In the genomic region with DNA sequence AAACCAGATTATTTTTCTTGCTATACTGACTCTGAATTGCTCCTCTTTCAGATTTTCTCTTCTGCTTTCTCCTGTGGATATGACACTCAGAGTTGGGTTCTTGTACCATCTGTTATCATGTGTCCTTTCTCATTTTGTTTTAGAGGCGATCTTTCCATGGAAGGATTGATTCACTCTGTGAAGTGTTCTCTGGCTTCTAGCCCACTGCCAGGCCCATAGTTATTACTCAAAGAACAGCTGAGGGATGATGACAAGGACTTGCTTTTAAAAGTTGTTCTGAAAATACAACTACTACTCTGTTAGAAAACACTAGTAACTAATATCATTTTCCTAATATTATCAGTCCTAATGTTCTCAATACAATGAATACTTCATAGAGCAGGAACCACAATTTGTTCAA, we compare ENCODE assay signal across 19 mouse cellular contexts.
"Had no signal": no experiment of that assay in that cellular context is flagged by ENCODE, and none has a peak within 500 bp of the region (broad histone marks: within the 10 kb centered on the region; RNA-seq: fewer than 3 reads in every experiment).

No protein-coding gene starts in this region.

- H3K36me3 ChIP-seq: limb, embryonic 15.5 days; liver, embryonic 13.5 days; lung, embryonic 15.5 days; midbrain, embryonic 15.5 days; neural tube, embryonic 12.5 days had no signal

- ATAC-seq: liver, postnatal 0 days; midbrain, embryonic 15.5 days had no signal

- H3K4me1 ChIP-seq: liver, embryonic 13.5 days; lung, embryonic 15.5 days; megakaryocyte, embryonic 14.5 days; midbrain, embryonic 15.5 days; neural tube, embryonic 12.5 days had no signal

- H3K27me3 ChIP-seq: limb, embryonic 15.5 days; liver, embryonic 13.5 days; lung, embryonic 15.5 days; megakaryocyte, embryonic 14.5 days; midbrain, embryonic 15.5 days; neural tube, embryonic 12.5 days had no signal

- H3K9ac ChIP-seq: limb, embryonic 15.5 days; liver, embryonic 13.5 days; liver, postnatal 0 days; lung, embryonic 15.5 days; midbrain, embryonic 15.5 days; neural tube, embryonic 12.5 days had no signal

- H3K4me3 ChIP-seq: layer of hippocampus, adult 2 months; left cerebral cortex, adult 2 months; limb, embryonic 15.5 days; liver, embryonic 13.5 days; lung, embryonic 15.5 days; megakaryocyte, embryonic 14.5 days; midbrain, embryonic 15.5 days; neural tube, embryonic 12.5 days had no signal

- H3K27ac ChIP-seq: layer of hippocampus, adult 2 months; left cerebral cortex, adult 2 months; limb, embryonic 15.5 days; liver, embryonic 13.5 days; lung, embryonic 15.5 days; macrophage; midbrain, embryonic 15.5 days; neural tube, embryonic 12.5 days had no signal

- DNase-seq: kidney, postnatal 10 days; kidney, postnatal 4 days; liver, embryonic 13.5 days; liver, postnatal 0 days; lung, postnatal 14 days; retina, postnatal 1 day; right cerebral cortex, postnatal 4 days; spleen, adult 18-20 months; thymus, adult 18-20 months; thymus, postnatal 14 days had no signal

- H3K9me3 ChIP-seq: limb, embryonic 15.5 days; liver, embryonic 13.5 days; lung, embryonic 15.5 days; megakaryocyte, embryonic 14.5 days; midbrain, embryonic 15.5 days; neural tube, embryonic 12.5 days had no signal

- H3K4me2 ChIP-seq: limb, embryonic 15.5 days; liver, embryonic 13.5 days; lung, embryonic 15.5 days; midbrain, embryonic 11.5 days; midbrain, embryonic 15.5 days; neural tube, embryonic 12.5 days had no signal
